Mouse (Mus musculus) stomach, postnatal 0 days (tissue): Measurements from ENCODE around the gene Tspan18.

Experiments
- CTCF ChIP-seq: IDR thresholded peaks from 2 replicates; pipeline ENCODE4 v1.5.1; 2016; ENCODE audit warnings: antibody characterized with exemption, low read depth, mild to moderate bottlenecking, moderate library complexity
- EP300 ChIP-seq: optimal IDR thresholded peaks from 2 replicates; pipeline ENCODE3; 2016; ENCODE audit warnings: antibody characterized with exemption

GRCm38 (mm10) chr2:93360310-93360709 is 26.0 kb upstream of the Tspan18 start:
- no peak for TF ChIP-seq CTCF
- no peak for TF ChIP-seq EP300
